Mouse (Mus musculus): ENCODE measurements at regions not wholly inside any gene's neighbourhood (a gene's known extent, or its start where the extent isn't known, plus 50 kb on each side); places are given as distances from the start of the nearest gene placed in this dataset.

- no peak for TF ChIP-seq POLR2A (IDR thresholded peaks at IDR 0.05; ENCODE audit: low read depth, low read length)
- TF ChIP-seq CTCF (IDR thresholded peaks at IDR 0.05; ENCODE audit: extremely low read depth, insufficient read depth, insufficient read length, insufficient replicate concordance), result no peak
These were observed 253.6 kb downstream of the Mroh4 start for GRCm38 (mm10) chr15:74382556-74382955.

Measured in spleen, adult 2 months (tissue).